Mouse (Mus musculus) brain, adult 2 months (tissue): ENCODE measurements around the gene Lcp1.

Experiments used
- DNase-seq: peaks from one replicate; pipeline ENCODE4 v3.0.0; 2011; ENCODE audit warnings: low read depth, low spot score

Lcp1 gene

GRCm38 (mm10) chr14:75279716-75280115 lies 148.8 kb downstream of the Lcp1 start:
- DNase-seq: peak; percentile 17

GRCm38 (mm10) chr14:75280406-75280805 lies 149.5 kb downstream of the Lcp1 start:
- DNase-seq: peak; percentile 16
